Mouse (Mus musculus): ENCODE data around the gene Gm20479.

Gm20479 gene

DNA sequence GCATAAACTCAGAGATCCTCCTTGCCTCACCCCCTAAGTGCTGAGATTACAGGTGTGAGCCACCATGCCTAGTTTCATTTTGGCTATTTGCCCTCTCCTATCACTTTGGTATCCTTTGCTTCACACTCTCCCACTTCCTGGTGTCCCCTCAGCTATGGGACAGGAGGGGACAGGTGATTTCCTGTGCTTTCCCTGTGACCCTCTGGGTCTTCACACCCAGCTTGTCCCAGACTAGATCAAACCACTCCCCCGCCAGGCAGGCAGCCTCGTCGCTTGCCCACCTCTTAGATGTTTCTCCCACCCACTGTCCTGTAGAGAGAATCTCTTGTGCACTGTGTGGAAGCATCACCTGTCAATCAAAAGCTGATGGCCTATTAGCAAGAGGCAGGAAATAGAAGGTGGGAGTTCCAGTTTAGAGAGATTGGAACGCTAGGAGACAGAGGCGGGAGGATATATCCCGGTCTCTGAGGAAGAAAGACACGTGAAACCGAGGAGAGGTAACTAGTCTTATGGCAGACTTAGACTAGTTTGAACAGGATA, 46.2 kb downstream of the Gm20479 start:
- no peak for DNase-seq (ENCODE audit: low spot score in 2 of 2)

DNA sequence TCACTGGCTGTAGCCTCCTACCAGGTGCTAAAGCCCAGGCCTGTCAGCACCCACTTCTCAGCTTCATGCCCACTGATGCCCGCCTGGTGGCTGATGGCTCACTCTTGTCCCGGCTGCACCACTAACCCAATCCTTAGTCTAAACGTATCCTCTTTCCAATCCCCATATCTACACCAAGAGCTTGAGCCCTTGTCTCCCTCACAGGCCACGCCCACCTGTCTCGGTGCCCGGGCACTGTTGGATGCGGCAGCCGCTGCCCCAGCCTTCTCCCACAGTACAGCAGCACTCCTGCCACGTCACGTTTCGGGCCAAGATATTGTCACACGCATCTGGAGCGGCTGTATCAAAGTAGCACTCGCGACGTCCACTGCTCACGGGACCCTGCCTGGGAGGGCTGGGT, 46.9 kb downstream of the Gm20479 start:
- no peak for DNase-seq (ENCODE audit: low spot score in 2 of 2)

DNA sequence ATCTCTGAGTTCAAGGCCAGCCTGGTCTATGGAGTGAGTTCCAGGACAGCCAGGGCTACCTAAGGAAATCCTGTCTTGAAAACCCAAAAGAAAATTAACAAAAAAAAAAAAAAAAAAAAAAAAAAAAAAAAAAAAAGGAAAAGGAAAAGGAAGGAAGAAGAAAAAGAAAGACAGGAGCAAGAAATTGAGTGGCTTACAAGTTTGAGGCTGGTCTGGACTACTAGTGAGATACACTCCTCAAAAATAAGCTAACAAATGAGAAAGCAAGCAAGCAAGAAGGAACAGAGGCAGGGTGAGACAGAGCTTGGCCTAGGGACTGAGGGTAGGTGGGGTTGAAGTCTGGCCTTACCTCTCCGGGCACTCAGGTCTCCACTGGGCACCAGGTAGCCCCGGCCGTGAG, 47.4 kb downstream of the Gm20479 start:
- no peak for DNase-seq (ENCODE audit: low spot score in 2 of 2)

- no peak for DNase-seq (ENCODE audit: low spot score in 2 of 2)
These were observed 48.2 kb downstream of the Gm20479 start for GRCm38 (mm10) chr7:27308821-27309549.

GRCm38 (mm10) chr7:27307551-27307950, 49.7 kb downstream of the Gm20479 start:
- no peak for DNase-seq (ENCODE audit: low spot score in 2 of 2)

GRCm38 (mm10) chr7:27306161-27307160, 50.8 kb downstream of the Gm20479 start:
- no peak for DNase-seq (ENCODE audit: low spot score in 2 of 2)

- no peak for DNase-seq (ENCODE audit: low spot score in 2 of 2)
These were observed 52.0 kb downstream of the Gm20479 start for GRCm38 (mm10) chr7:27305091-27305730.
